Mouse (Mus musculus) C2C12 (cell line): ENCODE data around the gene Abca1. TPM values are rescaled to one million over a fixed set of nuclear protein-coding genes. Genes with fewer than 3 reads are reported as not detected.

Experiments
- H3K27me3 ChIP-seq: one replicate; pipeline ENCODE4 v1.6.1; 2011; ENCODE audit not compliant: control insufficient read depth, insufficient read depth, insufficient read length
- H3K36me3 ChIP-seq: one replicate; pipeline ENCODE4 v1.6.1; 2011; ENCODE audit not compliant: control insufficient read depth, insufficient read depth
- H3K4me3 ChIP-seq: one replicate; pipeline ENCODE4 v1.5.1; 2011; ENCODE audit warnings: mild to moderate bottlenecking, control low read depth; ENCODE audit not compliant: poor library complexity, insufficient read depth, severe bottlenecking
- H3K79me2 ChIP-seq: one replicate; pipeline ENCODE4 v1.6.1; 2011; ENCODE audit not compliant: control insufficient read depth, insufficient read depth
- H3K79me3 ChIP-seq: one replicate; pipeline ENCODE4 v1.6.1; 2011; ENCODE audit warnings: low read depth, control low read depth
- H3ac ChIP-seq: one replicate; pipeline ENCODE3; 2011; ENCODE audit warnings: low read depth; ENCODE audit not compliant: control insufficient read depth, insufficient read length
- CEBPB ChIP-seq: IDR thresholded peaks from one replicate; pipeline ENCODE4 v1.6.1; 2011; ENCODE audit warnings: low read depth, mild to moderate bottlenecking, control low read depth, moderate library complexity
- CTCF ChIP-seq: IDR thresholded peaks from one replicate; pipeline ENCODE4 v1.5.1; 2011; ENCODE audit not compliant: control insufficient read depth, insufficient read depth, insufficient read length
- FOSL1 ChIP-seq: IDR thresholded peaks from one replicate; pipeline ENCODE4 v1.8.0; 2011; ENCODE audit warnings: mild to moderate bottlenecking, low read length; ENCODE audit not compliant: poor library complexity, insufficient read depth, severe bottlenecking
- MAX ChIP-seq: IDR thresholded peaks from one replicate; pipeline ENCODE4 v1.6.1; 2011; ENCODE audit warnings: mild to moderate bottlenecking, control low read depth
- MYOD1 ChIP-seq: IDR thresholded peaks from one replicate; pipeline ENCODE4 v1.6.1; 2011; ENCODE audit warnings: low read depth; ENCODE audit not compliant: control insufficient read depth, insufficient read length
- MYOG ChIP-seq: IDR thresholded peaks from one replicate; pipeline ENCODE4 v1.6.1; 2011; ENCODE audit not compliant: control insufficient read depth, insufficient read length; ENCODE audit errors: extremely low read depth
- USF1 ChIP-seq: IDR thresholded peaks from one replicate; pipeline ENCODE4 v1.6.1; 2011; ENCODE audit warnings: low read depth, mild to moderate bottlenecking, control low read depth, moderate library complexity
- polyA plus RNA-seq: library from polyadenylated mRNA; unstranded; fragments of >200 nt; fragmentation: generic; extraction: Trizol; gene quantifications from one replicate; pipeline ENCODE4 v1.2.1, GENCODE M21; 2012; ENCODE audit warnings: missing spikeins

The Abca1 gene
- polyA plus RNA-seq, 1 experiment, result 0.07 TPM

DNA sequence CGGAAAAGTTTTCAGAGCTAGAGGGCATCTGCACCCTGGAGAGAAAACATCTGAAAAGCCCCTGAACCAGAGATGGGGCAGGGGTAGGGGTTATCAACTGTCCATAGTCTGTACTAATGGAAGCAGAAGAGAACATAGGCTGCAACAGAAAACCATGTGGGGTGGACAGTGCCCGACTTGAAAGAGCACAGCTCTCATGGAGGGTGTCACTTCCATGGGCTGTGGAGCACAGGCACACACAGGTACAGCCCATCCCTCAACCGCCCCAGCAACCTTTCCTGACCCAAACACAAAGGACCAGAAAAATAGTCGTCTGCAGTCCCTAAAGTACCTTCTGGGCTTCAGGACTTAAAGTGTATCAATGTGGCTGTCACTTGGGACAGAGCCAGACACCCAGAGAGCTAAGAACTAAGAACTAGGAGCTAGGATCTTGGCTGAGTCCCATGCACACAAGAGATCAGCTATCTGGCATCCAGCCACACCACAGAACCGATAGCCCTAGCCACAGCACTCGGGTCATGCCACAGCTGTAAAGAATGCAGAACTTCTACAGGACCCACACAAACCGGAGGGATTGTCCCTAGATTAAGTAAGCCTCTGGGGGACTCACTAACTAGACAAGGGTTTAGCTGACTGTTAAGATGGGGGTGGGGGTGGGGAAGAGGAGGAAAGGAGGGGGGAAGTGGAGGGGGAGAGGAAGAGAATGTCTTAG, 38.0 kb downstream of the Abca1 start:
- Histone ChIP-seq H3K27me3 (peaks cover 42% of the 10 kb centered on the region), H3K79me2 (no peaks in the 10 kb centered on the region), H3K36me3 (no peaks in the 10 kb centered on the region), H3K79me3 (no peaks in the 10 kb centered on the region), H3ac (no peak overlapping the region), H3K4me3 (no peak overlapping the region)
- TF ChIP-seq FOSL1 (no peak), CEBPB (no peak), CTCF (no peak), USF1 (no peak), MYOG (no peak), MAX (no peak), MYOD1 (no peak)

DNA sequence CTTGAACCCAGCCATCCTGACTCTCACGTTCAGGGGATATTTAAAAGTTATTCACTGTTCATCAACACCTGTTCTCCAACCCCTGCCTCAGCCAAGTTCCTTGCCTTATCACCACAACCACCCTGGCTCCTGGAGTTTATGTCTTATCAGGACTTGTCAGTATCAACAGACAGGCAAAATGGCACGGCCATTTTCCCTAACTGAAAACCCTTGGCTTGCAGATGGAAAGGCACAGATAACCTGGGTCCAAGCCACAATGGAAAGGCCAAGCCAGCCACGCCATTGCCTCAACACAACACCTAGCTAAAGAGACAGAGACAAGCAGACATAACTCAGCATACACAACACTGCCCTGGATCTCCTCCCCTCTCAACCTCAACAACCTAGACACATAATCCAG, 38.6 kb downstream of the Abca1 start:
- Histone ChIP-seq H3K27me3 (peaks cover 40% of the 10 kb centered on the region), H3K36me3 (no peaks in the 10 kb centered on the region), H3K4me3 (no peak overlapping the region), H3K79me3 (no peaks in the 10 kb centered on the region), H3ac (no peak overlapping the region), H3K79me2 (no peaks in the 10 kb centered on the region)
- TF ChIP-seq USF1, result no peak
- no peak for TF ChIP-seq MAX
- no peak for TF ChIP-seq MYOD1
- TF ChIP-seq MYOG, result no peak
- TF ChIP-seq FOSL1, result no peak
- TF ChIP-seq CTCF, result no peak
- no peak for TF ChIP-seq CEBPB

DNA sequence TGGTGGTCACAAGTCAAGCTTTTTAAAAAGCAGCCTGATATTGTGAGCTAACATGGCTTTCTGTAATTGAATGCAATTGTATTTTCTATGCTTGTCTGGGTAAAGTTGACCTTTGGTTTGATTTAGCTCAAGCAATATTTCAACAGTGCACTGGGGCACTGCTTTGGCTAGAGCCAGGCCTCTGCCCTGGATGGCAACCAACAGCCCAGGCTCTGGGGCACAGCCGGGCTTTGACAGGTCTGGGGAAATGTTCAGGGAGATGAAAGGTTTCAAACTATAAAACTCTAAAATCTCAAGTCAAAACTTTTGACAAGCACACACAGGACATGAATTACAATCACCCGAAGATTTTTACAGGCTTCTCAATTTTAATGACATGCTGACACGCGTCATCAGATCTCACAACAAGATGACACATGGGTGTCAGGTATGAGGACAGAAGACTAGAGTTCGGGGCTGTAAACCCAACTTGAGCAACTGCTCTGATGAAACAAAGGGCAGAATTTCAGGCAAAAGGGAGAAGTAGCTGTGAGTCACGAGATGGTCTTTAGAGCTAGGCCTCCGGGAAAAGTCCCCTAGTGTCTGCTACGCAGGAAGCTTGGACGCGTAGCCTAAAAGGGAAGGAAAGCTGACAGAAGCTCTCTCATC, 39.5 kb downstream of the Abca1 start:
- H3K36me3 ChIP-seq, result no peaks in the 10 kb centered on the region
- no peaks in the 10 kb centered on the region for H3K79me2 ChIP-seq
- no peak for TF ChIP-seq CEBPB
- TF ChIP-seq USF1, result no peak
- no peaks in the 10 kb centered on the region for H3K79me3 ChIP-seq
- H3ac ChIP-seq, result no peak overlapping the region
- H3K4me3 ChIP-seq, result no peak overlapping the region
- H3K27me3 ChIP-seq, result peaks cover 36% of the 10 kb centered on the region

DNA sequence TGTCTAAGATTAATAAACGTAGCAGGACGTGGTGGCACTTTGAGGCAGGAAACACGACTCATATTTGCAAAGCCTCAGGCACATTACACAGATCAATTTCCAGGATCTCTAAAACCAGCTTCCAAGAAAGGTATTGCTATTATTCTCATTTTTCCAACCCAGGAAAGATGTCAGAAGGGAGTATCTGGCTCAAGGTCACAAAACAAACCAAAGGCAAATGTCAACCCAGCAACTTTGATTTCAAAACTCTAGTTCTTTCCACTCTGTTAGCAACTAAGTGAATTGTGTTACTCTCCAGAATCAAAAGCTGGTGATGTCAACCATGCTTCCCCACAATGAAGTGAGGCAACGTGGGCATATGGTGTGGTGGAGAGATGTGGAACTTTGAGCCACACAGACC, 41.1 kb downstream of the Abca1 start:
- TF ChIP-seq FOSL1 (no peak), MYOG (no peak), CEBPB (no peak), CTCF (no peak), MAX (no peak), MYOD1 (no peak)
- Histone ChIP-seq H3K36me3 (no peaks in the 10 kb centered on the region), H3K4me3 (no peak overlapping the region), H3K79me2 (no peaks in the 10 kb centered on the region), H3K79me3 (no peaks in the 10 kb centered on the region), H3ac (no peak overlapping the region), H3K27me3 (peaks cover 22% of the 10 kb centered on the region)

GRCm38 (mm10) chr4:53117610-53118009, 42.1 kb downstream of the Abca1 start:
- no peaks in the 10 kb centered on the region for H3K36me3 ChIP-seq
- H3ac ChIP-seq, result no peak overlapping the region
- H3K79me2 ChIP-seq, result no peaks in the 10 kb centered on the region
- H3K79me3 ChIP-seq, result no peaks in the 10 kb centered on the region
- peaks cover 11% of the 10 kb centered on the region for H3K27me3 ChIP-seq
- no peak for TF ChIP-seq MYOD1
- TF ChIP-seq CTCF, result peak; percentile 15
- no peak overlapping the region for H3K4me3 ChIP-seq

- Histone ChIP-seq H3K36me3 (no peaks in the 10 kb centered on the region), H3K27me3 (peaks cover 9% of the 10 kb centered on the region), H3K79me2 (no peaks in the 10 kb centered on the region), H3K79me3 (no peaks in the 10 kb centered on the region), H3K4me3 (no peak overlapping the region), H3ac (no peak overlapping the region)
- TF ChIP-seq FOSL1, result no peak
- no peak for TF ChIP-seq CEBPB
- no peak for TF ChIP-seq MYOD1
- no peak for TF ChIP-seq CTCF
Measured at GRCm38 (mm10) chr4:53117076-53117475, 42.6 kb downstream of the Abca1 start.
